Mouse (Mus musculus) small intestine, adult 2 months (tissue): ENCODE measurements around the gene Polg2. TPM values are rescaled to one million over a fixed set of nuclear protein-coding genes. Genes with fewer than 3 reads are reported as not detected.
"Not testable (repeated sequence)": the region's sequence is repeated elsewhere in the genome, so short reads cannot be mapped to it uniquely, and the experiment has no call there.

Experiments
- H3K27ac ChIP-seq: fragments of 200-500 bp; 2 replicates; pipeline ENCODE4 v1.5.1; 2012; ENCODE audit warnings: low read depth, low read length, control low read depth, inconsistent platforms; ENCODE audit not compliant: insufficient read depth
- H3K27me3 ChIP-seq: fragments of 200-500 bp; 2 replicates; pipeline ENCODE4 v1.6.1; 2012; ENCODE audit warnings: mild to moderate bottlenecking, moderate library complexity, low read length, inconsistent platforms; ENCODE audit not compliant: control insufficient read depth, insufficient read depth
- H3K36me3 ChIP-seq: fragments of 200-500 bp; 2 replicates; pipeline ENCODE4 v1.6.1; 2012; ENCODE audit warnings: mild to moderate bottlenecking, low read length, control low read depth, inconsistent platforms; ENCODE audit not compliant: control insufficient read depth, insufficient read depth
- H3K4me1 ChIP-seq: fragments of 200-500 bp; 2 replicates; pipeline ENCODE4 v1.6.1; 2012; ENCODE audit warnings: low read length, inconsistent platforms, mixed read lengths; ENCODE audit not compliant: control insufficient read depth, insufficient read depth, insufficient read length
- H3K4me3 ChIP-seq: fragments of 200-500 bp; 2 replicates; pipeline ENCODE4 v1.5.1; 2012; ENCODE audit warnings: low read depth, mild to moderate bottlenecking, control low read depth, inconsistent platforms, low read length, moderate library complexity
- CTCF ChIP-seq: fragments of 200-500 bp; IDR thresholded peaks from 2 replicates; pipeline ENCODE4 v1.5.1; 2012; ENCODE audit warnings: low read depth, mild to moderate bottlenecking, control low read depth, inconsistent platforms, low read length, moderate library complexity, mixed read lengths; ENCODE audit not compliant: insufficient replicate concordance, insufficient read length; ENCODE audit errors: extremely low read depth
- POLR2A ChIP-seq: fragments of 200-500 bp; IDR thresholded peaks from 2 replicates; pipeline ENCODE4 v1.6.1; 2012; ENCODE audit warnings: low read depth, mild to moderate bottlenecking, control low read depth, inconsistent platforms, low read length, moderate library complexity
- WGBS: fragments of 180-500 bp; shearing (Covaris S2); methylation state at CpG from one replicate; pipeline ENCODE4 v1.1.7; 2018; 5-methylcytosine and 5-hydroxymethylcytosine counted together
- polyA plus RNA-seq: library from polyadenylated mRNA; depleted of rRNA; stranded (reverse); fragments of >200 nt; gene quantifications from 2 replicates; pipeline ENCODE4 v1.2.3, GENCODE M21; 2012

Polg2 gene
- polyA plus RNA-seq, 1 experiment: 11.0 TPM

- H3K27ac ChIP-seq: no peak overlapping the region
- H3K4me1 ChIP-seq: no peaks in the 10 kb centered on the region
- no peak overlapping the region for H3K4me3 ChIP-seq
- TF ChIP-seq POLR2A (no peak), CTCF (no peak)
- 50% methylated on average over 9 of the region's 9 CpGs for WGBS
- H3K36me3 ChIP-seq: peaks cover 60% of the 10 kb centered on the region
- no peaks in the 10 kb centered on the region for H3K27me3 ChIP-seq
These were observed 3.8 kb upstream of the Polg2 start for GRCm38 (mm10) chr11:106782841-106783764.

- not testable (repeated sequence) for H3K27me3 ChIP-seq, H3K4me3 ChIP-seq, H3K4me1 ChIP-seq, H3K27ac ChIP-seq
- WGBS: 58% methylated on average over 7 of the region's 7 CpGs
- H3K36me3 ChIP-seq: peaks cover 59% of the 10 kb centered on the region
These were observed 2.9 kb upstream of the Polg2 start for GRCm38 (mm10) chr11:106782271-106782670.

- no peaks in the 10 kb centered on the region for H3K4me1 ChIP-seq
- 68% methylated on average over 6 of the region's 6 CpGs for WGBS
- TF ChIP-seq POLR2A (no peak), CTCF (no peak)
- no peak overlapping the region for H3K4me3 ChIP-seq
- no peak overlapping the region for H3K27ac ChIP-seq
- H3K36me3 ChIP-seq: peaks cover 53% of the 10 kb centered on the region
- H3K27me3 ChIP-seq: no peaks in the 10 kb centered on the region
These were observed 1.4 kb upstream of the Polg2 start for GRCm38 (mm10) chr11:106780590-106781220.

GRCm38 (mm10) chr11:106780089-106780425 lies 720 bp upstream of the Polg2 start:
- Histone ChIP-seq H3K4me1 (no peaks in the 10 kb centered on the region), H3K4me3 (no peak overlapping the region), H3K27me3 (no peaks in the 10 kb centered on the region), H3K27ac (peak overlapping the region; percentile 87), H3K36me3 (peaks cover 54% of the 10 kb centered on the region)
- 42% methylated on average over 4 of the region's 4 CpGs for WGBS
- no peak for TF ChIP-seq POLR2A
- TF ChIP-seq CTCF: no peak

- WGBS: under 1% methylated on average over 39 of the region's 39 CpGs
- Histone ChIP-seq H3K36me3 (peaks cover 57% of the 10 kb centered on the region), H3K27me3 (no peaks in the 10 kb centered on the region), H3K4me3 (peak overlapping the region; percentile 84), H3K4me1 (no peaks in the 10 kb centered on the region), H3K27ac (peak overlapping the region; percentile 93)
- TF ChIP-seq CTCF (no peak), POLR2A (no peak)
These were observed 549 bp downstream of the Polg2 start for GRCm38 (mm10) chr11:106778589-106779387.

- TF ChIP-seq CTCF (no peak), POLR2A (no peak)
- 41% methylated on average over 7 of the region's 7 CpGs for WGBS
- Histone ChIP-seq H3K4me1 (no peaks in the 10 kb centered on the region), H3K27me3 (no peaks in the 10 kb centered on the region), H3K27ac (peak overlapping the region; percentile 85), H3K4me3 (peak overlapping the region; percentile 24; the same call in 1 of the 2 replicates), H3K36me3 (peaks cover 56% of the 10 kb centered on the region)
These were observed 1.2 kb downstream of the Polg2 start for GRCm38 (mm10) chr11:106778132-106778531.

- H3K27ac ChIP-seq: peak overlapping the region; percentile 85
- TF ChIP-seq CTCF (no peak), POLR2A (no peak)
- H3K4me1 ChIP-seq: no peaks in the 10 kb centered on the region
- WGBS: 30% methylated on average over 3 of the region's 3 CpGs
- H3K36me3 ChIP-seq: peaks cover 55% of the 10 kb centered on the region
- no peak overlapping the region for H3K4me3 ChIP-seq
- H3K27me3 ChIP-seq: no peaks in the 10 kb centered on the region
These were observed 1.9 kb downstream of the Polg2 start for GRCm38 (mm10) chr11:106777395-106777794.
